Mouse (Mus musculus) heart, postnatal 10 days (tissue): ENCODE data around the gene Thada. TPM values are rescaled to one million over a fixed set of nuclear protein-coding genes. Genes with fewer than 3 reads are reported as not detected.

Source experiments
- DNase-seq, 2 experiments: peaks; one replicate each; pipeline ENCODE4 v3.0.0; 2021
- intact Hi-C: fragments of 180-260 bp; cut with DNase I; formaldehyde crosslinking; loops from one replicate; pipeline ENCODE4 v1.15.1; 2025
- total RNA-seq, 2 experiments: library from RNA; stranded (reverse); gene quantifications; 2 replicates each; pipeline ENCODE4 v1.2.3; 2021

The Thada gene
- total RNA-seq, 2 experiments from 2014 or later = 8.8 to 11.7 TPM

GRCm38 (mm10) chr17:84179973-84180365 is 286.0 kb downstream of the Thada start:
- intact Hi-C loops = no loop called here
- DNase-seq = peak in 1 of 2 experiments; percentile 61

DNA sequence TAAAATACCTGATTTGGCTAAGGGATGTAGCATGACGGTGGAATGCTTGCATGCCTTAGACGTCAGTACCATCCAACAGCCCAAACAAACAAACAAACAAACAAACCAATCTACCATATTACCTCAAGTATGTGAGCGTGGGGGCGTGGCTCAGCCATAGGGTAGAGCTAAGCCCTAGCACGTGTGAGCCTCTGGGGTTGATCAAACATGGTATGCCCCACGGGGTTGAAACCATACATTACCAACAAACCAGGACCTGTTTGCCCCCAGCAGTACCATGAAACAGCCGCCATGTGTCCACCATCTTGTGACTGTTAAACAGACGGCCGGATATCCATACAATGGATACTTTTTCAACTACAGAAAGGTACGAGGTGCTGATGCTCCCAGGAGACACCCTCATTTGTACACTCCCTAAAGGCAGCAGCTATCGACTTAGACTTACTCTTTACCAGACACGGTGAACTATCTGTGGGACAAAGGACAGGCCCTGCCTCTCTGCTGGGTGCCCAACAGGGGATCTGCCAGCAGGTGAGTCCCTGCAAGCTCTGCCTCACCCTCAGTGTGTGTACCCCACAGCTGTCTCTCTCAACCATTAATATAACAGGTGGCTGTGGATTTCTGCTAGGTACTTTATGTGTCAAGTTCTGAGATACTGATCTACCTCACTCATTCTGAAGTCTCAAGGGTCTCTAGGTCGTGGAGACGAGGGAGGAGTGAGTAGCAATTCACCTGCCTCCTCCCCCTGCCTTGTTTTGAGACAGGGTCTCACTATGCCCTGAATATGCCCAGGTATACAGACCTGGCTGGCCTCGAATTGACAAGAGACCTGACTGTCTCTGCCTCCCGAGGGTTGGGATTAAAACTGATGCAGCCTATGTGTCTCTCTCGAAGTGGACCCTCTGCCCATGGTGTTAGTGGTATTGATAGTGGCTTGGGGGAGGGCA is 286.7 kb downstream of the Thada start:
- intact Hi-C loops = no loop called here
- DNase-seq = no peak

DNA sequence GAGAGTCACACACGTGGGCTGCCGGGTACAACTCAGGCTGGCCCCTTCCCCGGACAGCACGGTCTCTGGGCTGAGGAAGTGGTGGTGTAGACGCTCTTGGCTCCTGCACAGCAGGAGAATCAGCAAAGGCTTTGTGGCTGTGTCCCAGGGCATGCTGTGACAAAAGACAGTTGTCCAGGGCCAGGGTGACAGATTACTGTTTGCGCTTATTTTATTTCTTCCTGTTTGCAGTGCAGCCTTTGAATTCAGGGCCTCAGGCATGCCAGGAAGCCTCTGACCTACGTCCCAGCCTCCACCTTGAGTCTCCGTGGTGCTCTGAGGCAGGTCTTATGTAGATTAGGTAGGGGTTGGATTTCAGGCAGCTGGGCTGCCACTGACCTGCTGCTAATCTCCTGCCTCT is 288.5 kb downstream of the Thada start:
- intact Hi-C loops = loop anchor here (1.0 kb wide), 1 partner anchor 28 kb away; no protein-coding TSS in a partner anchor
- DNase-seq = no peak

DNA sequence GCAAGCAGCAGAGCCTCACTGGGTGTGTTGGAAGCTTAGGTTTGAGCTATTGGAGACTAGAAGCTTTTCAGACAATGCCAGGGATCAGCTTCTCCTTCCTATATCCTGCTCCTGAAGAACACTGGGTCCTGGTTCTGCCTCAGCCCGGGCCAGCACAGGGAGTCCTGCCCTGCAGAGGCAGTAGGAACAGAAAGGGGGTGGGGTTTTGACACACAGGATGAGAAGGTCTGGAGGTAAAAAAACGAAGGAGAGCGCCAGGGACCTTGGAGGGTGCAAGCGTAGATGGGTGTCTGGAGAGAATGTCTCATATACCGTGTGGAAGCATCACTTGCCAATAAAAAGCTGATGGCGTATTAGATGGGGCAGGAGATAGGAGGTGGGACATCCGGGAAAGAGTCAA is 289.6 kb downstream of the Thada start:
- intact Hi-C loops = no loop called here
- no peak for DNase-seq

DNA sequence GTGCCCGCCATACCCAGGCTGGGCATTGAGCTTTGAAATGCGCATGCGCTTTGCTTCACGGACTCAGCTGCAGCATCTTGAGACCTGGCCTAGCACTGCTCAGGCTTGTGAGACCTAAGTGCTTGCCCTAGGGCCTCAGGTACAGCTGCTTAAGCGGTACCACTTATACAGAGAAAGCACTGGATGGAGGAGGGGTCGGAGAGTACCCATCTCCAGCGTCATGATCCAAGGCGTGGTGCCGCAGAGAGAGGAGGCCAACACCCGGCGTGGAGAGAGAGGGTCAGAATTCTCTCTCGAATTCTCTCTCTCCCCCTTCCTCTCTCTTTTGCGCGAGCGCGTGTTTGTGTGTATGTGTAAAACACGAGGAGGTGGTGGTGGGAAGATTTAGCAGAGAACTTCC is 290.8 kb downstream of the Thada start:
- intact Hi-C loops = no loop called here
- no peak for DNase-seq

GRCm38 (mm10) chr17:84167377-84167776 is 298.6 kb downstream of the Thada start:
- intact Hi-C loops = no loop called here
- DNase-seq = no peak

DNA sequence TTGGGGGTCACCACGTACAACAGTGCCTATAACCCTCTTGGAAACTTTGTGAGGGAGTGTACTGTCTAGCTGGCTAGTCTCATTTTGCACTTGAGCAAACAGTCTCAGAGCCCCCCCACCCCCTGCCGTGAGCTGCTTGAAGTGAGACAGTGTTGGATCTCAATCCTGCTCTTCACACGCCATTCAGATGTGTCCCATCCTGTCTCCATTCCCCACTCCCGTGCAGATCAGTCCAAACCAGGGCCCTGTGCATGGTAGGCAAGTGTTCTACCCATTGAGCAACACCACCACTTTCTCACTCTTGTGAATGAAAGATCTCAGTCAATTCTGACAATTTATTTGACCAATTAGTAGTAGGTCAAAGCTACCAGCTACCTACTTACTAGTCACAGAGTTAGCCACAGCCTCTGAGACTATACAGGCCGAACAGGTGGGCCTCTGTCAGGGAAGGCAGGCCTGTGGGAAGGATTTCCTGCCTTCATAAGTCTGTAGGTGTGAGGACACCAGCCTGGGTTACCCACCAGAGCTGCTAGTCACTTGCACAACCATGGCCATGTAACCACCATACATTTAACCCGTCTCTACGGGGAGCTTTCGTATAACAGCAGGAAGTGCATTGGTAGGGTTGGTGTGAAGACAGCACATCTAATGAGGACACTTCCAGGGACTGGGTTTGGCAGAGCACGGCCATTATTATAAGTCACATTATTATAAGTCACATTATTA is 299.7 kb downstream of the Thada start:
- DNase-seq = no peak
- intact Hi-C loops = no loop called here

DNA sequence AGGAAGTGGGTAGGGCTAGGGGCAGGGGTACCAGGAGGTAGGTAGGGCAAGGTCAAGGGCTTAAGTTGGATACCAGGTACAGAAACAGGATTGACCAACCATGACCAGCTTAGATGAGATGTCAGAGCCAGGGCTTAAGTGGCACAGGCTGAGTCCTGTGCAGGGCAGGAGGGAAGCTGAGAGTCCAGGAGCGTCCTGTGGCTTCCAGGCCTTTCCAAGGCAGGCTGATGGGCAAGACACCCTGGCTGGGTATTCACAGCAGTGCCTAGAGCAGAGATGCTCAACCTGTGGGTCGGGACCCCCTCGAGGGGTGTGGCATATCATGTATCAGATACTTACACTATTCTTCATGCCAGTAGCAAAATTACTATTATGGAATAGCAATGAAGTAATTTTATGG is 300.3 kb downstream of the Thada start:
- no peak for DNase-seq
- intact Hi-C loops = no loop called here

DNA sequence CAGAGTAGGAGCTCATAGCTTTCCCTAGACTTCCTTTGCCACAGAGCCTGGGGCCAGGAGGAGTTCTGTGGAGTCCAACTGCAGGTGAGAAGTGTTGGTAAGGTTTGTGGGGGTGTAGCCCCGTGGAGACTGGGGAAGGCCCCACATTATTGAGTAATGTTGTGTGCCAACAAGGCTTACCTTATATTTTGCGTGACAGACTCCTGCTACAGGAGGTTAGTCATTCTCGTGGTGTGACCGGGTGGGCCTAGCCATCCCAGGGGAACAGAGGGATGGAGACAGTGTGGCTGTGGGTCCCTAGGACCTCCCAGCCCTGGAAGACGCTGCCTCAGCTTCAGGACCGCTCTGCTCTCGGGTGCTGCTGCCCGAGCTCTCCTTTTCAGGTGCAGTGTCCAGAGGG is 301.9 kb downstream of the Thada start:
- intact Hi-C loops = no loop called here
- no peak for DNase-seq

DNA sequence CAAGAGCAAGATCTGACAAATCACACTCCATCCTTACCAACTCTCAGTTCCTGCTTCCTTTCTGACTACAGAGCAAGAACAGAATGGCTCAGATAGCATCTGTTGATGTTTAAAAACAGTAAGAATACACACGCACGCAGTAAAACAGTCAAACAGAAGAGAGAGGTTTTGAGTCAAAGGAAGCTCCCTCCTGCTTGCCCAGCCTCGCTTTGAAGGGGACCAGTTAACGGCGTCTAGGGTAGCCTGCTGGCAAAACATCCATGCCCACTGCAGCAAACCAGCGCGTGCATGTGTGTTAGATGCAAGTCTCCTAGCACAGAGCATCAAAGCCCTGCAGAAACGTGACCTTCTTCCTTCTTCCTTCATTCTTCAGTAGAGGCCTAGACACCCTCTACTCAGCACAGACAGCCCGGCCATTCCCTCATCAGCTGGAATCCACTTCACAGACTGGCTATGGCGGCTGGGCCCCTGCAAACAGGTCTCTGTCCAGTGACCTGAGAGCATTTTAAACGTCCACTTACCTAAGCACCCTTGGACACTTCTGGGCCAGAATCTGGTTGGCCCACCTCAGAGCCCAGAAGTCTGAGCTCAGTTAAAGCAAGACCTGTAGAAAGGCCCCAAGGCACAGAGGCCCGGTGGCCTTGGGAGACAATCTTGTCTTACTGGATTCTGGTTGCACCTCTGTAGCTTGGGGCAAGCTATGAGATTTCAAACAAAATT is 302.8 kb downstream of the Thada start:
- no peak for DNase-seq
- intact Hi-C loops = no loop called here

- DNase-seq = no peak
- intact Hi-C loops = no loop called here
Measured at GRCm38 (mm10) chr17:84162211-84162760, 303.7 kb downstream of the Thada start.

DNA sequence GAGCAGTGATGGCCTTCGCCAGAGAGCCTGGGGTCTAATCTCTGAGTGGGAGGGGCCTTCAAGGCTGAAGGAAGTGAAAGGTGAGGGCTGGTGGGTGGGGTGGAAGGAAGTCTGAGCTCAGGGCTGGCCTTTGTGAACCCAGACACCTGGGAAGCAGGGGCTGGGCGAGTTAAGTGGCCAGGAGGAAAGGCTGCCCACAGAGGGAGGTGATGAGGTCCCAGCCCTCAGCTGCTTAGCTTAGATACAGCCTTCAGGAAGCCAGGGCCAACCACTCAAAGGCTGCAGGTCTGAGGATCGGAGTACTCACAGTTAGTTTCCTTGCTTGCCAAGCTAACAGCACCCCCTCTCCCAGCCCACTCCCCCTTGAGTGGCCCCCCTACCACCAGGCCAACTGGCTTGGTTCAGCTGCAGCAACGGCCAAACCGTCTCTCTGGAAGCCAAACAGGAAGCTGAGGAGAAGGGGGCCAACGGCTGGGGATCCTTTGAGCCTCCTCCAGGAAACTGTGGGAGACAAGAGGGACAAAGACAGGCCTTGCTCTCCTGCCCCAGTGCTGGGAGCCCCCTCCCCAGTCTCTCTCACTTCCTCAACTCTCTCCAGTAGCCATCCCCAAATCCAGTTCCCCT is 304.7 kb downstream of the Thada start:
- DNase-seq = peak; percentile 50 to 57
- intact Hi-C loops = no loop called here

DNA sequence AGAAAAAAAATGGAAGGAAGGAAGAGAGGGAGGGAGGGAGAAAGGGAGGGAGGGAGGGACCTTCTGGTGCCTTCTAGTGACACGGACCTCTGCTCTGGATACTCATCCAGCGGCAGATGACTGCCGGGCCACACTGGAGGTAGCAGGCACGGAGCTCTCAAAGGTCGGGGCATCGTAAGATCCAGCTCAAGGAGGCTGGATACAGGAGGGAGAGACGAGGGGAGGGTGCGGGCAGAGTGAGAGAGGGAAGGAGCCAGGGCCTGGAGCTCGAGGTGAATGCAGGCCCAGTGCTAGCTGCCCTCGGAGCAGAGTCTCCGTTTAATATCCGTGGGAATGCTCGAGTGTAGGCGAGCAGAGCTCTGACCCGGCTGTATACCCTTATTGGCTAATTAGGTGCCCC is 307.1 kb downstream of the Thada start:
- no peak for DNase-seq
- intact Hi-C loops = no loop called here

DNA sequence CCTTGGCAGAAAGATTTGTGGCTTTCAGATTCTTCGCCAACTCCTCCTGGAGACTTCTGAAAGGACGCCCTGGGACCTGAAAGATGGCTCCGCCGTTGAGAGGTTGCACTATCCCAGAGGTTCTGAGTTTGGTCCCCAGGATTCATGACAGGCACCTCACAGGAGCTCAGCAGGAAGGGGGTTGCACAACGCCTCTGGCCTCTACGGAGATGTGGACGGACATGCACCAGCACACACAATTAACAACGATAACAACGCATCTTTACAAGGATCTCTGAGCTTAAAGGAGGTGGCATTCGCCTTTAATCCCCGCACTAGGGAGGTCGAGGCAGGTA is 307.6 kb downstream of the Thada start:
- intact Hi-C loops = no loop called here
- DNase-seq = no peak

DNA sequence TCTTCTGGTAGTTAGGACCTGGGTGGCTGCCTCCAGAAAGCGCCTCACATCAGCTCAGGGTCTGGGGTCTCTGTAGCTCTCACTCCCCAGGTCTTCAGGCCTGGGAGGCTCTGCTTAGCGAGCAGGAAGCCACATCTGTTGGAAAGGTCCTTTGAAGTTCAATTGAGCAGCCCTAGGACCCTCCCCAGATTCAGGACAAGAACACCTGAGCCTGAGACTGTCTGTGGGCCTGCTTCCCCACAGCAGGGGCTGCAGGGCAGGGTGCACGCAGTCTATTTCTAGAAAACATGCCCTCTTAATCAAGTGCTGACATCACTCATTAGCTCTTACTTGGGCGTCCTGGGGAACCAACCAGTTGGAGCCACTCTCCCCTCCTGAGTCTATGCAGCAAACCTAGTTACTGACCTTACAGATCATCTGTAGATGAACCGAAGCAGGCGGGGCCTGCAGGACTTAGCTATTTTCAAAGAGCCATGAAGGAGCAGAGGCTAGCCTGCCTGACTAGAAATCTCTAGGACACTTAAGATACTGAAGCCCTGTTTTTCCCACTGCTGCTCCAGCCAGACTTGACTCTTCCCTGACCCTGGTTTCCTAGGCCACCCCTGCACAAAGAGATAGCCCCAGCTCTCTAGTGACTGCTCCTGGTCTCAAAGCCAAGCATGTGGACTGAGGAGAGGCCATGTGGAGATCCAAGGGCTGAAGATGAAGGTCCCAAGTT is 308.1 kb downstream of the Thada start:
- no peak for DNase-seq
- intact Hi-C loops = no loop called here

GRCm38 (mm10) chr17:84156748-84157742 is 309.0 kb downstream of the Thada start:
- intact Hi-C loops = no loop called here

GRCm38 (mm10) chr17:84156227-84156573 is 309.8 kb downstream of the Thada start:
- intact Hi-C loops = no loop called here

More at GRCm38 (mm10) chr17:84156748-84157742, 309.0 kb downstream of the Thada start:
- DNase-seq = no peak

GRCm38 (mm10) chr17:84155516-84156226 is 310.3 kb downstream of the Thada start:
- intact Hi-C loops = no loop called here
- no peak for DNase-seq

More at GRCm38 (mm10) chr17:84156227-84156573, 309.8 kb downstream of the Thada start:
- DNase-seq = no peak
